Mouse (Mus musculus) heart, adult 11 months (tissue): ENCODE results near the gene Vamp8.

ENCODE experiments used
- DNase-seq: peaks from one replicate; pipeline ENCODE4 v3.0.0; 2022

Vamp8 gene

GRCm38 (mm10) chr6:72371147-72371546, 19.4 kb downstream of the Vamp8 start:
- DNase-seq: peak; percentile 95

GRCm38 (mm10) chr6:72370091-72370490, 20.4 kb downstream of the Vamp8 start:
- DNase-seq: peak; percentile 93

DNA sequence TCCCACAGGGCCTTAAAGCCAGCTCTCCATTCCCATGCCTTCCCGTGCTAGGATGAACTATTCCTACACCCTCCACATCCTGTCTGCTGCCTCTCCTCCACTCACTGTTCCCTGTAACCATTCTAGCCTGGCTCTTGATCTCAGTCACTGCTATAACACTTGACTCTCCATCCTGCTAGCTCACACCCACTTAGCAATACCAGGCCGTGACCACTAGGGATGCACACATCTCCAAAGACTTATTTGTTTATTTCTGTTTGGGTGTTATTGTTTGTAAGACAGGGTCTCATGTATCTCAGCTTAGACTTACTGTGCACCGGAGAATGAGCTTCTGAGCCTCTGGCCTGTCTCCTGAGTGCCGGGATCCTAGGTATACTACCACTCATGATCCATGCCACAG, 20.9 kb downstream of the Vamp8 start:
- DNase-seq: peak; percentile 83

DNA sequence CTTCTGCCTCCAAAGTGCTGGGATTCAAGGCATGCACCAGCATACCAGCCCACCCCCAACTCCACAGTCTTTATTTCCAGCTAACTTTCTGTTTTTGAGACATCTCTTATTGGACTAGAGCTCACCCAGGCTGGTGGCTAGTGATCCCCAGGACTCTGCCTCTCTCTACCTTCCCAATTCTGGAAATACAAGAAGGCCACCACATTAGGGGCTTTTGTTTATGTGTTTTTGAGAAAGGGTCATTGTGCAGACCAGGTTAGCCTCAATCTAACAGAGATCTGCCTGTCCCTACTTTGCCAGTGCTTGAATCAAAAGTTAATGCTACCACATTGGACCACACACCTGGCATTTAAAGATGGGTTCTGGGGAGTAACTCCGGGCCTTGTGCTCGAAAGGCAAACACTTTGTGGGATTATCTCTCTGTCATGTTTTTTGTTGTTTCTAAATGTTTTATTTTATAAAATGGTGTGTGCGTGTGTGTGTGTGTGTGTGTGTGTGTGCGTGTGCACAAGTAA, 23.0 kb downstream of the Vamp8 start:
- no peak for DNase-seq

GRCm38 (mm10) chr6:72366844-72367443, 23.6 kb downstream of the Vamp8 start, which contains the start of gene Rnf181:
TSS of gene Rnf181 (minus strand) at chr6:72366956.
- no peak for DNase-seq

- DNase-seq: no peak
These were observed 24.2 kb downstream of the Vamp8 start for GRCm38 (mm10) chr6:72366304-72366703.

GRCm38 (mm10) chr6:72364985-72365384, 25.5 kb downstream of the Vamp8 start:
- DNase-seq: no peak

GRCm38 (mm10) chr6:72364009-72364408, 26.5 kb downstream of the Vamp8 start:
- no peak for DNase-seq

- DNase-seq: peak; percentile 100
These were observed 28.1 kb downstream of the Vamp8 start for GRCm38 (mm10) chr6:72362132-72363028.

- DNase-seq: peak; percentile 90
These were observed 29.4 kb downstream of the Vamp8 start for GRCm38 (mm10) chr6:72361121-72361551.

GRCm38 (mm10) chr6:72360599-72360935, 29.9 kb downstream of the Vamp8 start:
- DNase-seq: peak; percentile 90

DNA sequence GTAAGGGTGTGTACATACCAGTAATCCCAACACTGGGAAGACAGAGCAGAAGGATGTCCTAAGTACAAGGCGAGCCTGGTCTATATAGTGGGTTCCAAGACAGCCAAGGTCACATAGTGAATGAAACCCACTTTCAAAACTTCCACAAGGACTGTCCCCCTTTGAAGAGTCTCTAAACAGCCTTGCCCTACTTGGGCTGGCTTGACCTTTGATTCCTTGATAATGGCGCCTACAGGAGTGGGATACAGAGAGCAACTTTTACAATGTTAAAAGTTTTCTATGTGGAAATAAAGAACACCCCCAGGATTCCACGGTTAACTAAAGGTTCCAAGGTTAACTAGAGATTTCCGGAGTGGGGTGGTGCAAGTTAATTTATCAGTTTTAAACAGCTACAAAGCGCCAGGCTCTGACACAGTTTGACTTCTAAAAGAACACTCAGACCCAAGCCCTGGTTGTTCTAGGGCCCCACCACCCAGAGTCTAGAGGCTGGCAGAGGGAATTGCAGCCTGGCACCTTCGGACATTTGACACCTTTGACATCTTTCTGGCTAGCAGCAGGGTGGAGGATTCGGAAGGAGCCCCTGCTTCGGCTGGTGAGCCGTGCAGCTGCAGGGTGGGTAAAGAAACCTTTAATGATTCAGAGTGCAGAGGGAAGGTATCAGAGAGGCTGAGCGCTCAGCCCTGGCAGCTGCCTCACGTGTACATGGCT, 30.5 kb downstream of the Vamp8 start:
- DNase-seq: peak; percentile 91

DNA sequence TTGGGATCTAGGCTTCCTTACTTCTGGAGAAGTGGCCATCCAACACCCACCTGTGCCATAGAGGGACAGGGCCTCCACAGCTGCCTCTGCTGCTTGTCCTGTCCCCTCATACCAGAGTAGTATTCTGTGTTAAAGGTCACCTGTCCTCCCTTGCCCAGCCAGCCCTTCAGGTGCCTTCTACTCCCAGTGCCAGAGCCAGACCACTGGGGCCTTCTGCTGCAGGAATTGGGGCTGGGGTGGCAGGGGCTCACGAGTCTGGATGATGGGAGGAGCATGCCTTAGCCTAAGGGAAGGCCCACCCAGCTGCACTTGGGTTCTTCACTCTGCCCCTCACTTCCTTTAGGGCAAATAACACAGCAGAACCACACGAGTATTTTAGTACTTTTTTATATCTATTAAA, 31.2 kb downstream of the Vamp8 start:
- DNase-seq: peak; percentile 87

DNA sequence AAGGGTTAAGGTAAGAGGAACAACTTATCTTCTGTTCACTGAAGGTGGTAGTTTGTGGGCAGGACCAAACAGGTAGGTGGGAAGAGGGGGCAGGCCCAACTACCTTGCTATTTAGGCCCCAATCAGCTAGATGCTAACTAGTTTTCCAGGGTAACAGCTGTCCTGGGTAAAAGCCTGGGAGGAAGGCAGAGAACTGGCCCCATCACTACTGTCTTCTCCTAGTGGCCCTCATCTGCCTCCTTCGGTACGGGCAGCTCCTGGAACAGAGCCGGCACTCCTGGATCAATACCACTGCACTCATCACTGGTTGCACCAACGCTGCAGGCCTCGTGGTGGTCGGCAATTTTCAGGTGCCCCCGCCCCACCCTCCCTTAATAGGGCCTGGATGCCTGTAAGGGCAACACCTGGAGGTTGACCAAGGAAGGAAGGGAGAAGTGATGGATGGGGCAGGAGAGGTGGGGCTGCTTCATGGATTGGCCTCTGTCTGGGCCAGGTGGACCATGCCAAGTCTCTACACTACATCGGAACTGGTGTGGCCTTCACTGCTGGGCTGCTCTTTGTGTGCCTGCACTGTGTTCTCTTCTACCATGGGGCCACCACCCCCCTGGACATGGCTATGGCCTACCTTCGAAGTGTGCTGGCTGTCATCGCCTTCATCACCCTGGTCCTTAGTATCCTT, 32.3 kb downstream of the Vamp8 start:
- DNase-seq: peak; percentile 87

GRCm38 (mm10) chr6:72357164-72358079, 33.1 kb downstream of the Vamp8 start:
- peak; percentile 90 for DNase-seq

DNA sequence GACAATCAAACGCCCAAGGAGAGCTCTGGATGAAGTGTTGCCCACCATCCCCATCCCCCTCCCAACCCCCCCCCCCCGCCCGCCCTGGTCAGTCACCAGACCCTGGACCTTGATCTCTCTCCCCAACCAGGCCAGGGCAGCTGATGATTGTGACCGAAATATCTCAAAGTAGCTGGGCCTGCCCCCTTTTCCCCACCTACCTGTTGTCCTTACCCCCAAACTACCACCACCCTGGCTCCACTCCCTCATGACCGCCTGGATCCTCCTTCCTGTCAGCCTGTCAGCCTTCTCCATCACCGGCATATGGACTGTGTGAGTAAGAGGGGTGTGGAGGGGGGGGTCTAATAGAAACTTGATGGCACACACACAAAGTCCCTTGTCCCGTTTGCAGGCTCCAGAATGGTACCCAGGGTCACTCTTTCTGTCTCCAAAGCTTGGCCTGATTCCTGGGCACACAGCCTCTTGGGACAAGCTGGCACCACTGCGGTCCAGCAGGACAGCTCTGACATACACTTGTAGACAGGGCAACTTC, 34.4 kb downstream of the Vamp8 start:
- DNase-seq: peak; percentile 95

- DNase-seq: peak; percentile 99
These were observed 35.2 kb downstream of the Vamp8 start, which contains the start of gene Tmem150a for GRCm38 (mm10) chr6:72355066-72355911. TSS of gene Tmem150a (plus strand) at chr6:72355447.

DNA sequence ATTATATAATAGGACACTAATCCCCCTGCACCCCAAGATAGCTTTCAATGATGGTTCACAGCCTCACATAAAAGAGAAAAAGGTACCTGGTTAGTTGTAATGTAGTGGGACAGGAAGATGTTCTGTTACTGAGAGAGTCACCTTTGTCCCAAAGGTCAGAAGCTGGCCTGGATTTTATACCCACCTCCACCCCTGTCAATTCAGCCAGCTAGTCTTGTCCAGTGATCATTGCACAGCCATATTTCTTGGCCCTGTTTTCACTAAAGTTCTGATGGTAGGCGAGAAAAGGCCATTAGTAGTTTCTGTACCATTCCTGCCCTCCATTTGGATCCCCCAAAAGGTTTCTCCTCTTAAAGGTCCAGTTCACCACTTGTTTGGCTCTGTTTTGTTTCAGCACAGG, 36.5 kb downstream of the Vamp8 start:
- DNase-seq: peak; percentile 88

GRCm38 (mm10) chr6:72352636-72353405, 37.7 kb downstream of the Vamp8 start:
- DNase-seq: no peak
